Mouse (Mus musculus) right cerebral cortex, postnatal 36 days (tissue): ENCODE measurements at regions not wholly inside any gene's neighbourhood (a gene's known extent, or its start where the extent isn't known, plus 50 kb on each side); places are given as distances from the start of the nearest gene placed in this dataset.

Experiments used
- DNase-seq, 2 experiments: peaks; one replicate each; pipeline ENCODE4 v3.0.0; 2022; ENCODE audit warnings: low spot score in 2 of 2, mixed read lengths in 1 of 2

DNA sequence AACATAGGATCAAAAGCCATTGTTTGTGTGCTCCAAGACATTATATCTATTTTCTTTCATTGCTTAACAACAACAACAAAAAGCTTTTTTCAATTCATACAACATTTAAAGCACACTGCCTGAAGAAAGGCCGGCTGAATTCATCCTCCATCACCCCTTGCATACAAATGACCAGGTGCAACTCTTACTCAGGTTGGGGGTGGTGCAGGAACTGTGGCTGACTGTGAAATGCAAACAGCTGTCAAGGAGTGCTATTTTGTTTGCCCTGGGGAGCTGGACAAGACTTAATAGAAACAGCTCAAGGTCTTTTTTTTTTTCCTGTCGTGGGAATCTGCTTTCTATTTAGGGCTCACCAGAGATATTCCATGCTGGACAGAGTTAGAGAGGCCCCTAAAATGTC is 406.6 kb upstream of the Cldn34d start:
- DNase-seq: no peak

DNA sequence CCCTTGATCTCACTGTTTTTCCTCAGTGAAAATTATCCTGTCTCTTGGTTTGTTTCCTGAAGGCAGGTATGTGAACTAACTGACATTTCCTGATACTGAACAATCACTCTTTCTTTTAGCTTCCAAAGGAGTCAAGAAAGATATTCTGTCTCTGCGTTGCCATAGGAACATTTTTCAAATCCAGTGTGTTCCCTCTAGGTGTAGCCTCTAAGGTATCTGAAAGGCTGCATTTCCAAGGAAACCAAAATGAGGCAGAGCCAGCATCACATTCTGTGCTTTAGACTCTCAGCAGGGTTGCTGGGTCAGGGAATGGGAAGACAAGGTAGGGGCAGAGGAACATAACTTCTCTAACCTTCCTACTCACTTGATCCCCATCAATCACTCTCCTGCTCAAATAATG is 411.2 kb upstream of the Cldn34d start:
- DNase-seq: no peak

DNA sequence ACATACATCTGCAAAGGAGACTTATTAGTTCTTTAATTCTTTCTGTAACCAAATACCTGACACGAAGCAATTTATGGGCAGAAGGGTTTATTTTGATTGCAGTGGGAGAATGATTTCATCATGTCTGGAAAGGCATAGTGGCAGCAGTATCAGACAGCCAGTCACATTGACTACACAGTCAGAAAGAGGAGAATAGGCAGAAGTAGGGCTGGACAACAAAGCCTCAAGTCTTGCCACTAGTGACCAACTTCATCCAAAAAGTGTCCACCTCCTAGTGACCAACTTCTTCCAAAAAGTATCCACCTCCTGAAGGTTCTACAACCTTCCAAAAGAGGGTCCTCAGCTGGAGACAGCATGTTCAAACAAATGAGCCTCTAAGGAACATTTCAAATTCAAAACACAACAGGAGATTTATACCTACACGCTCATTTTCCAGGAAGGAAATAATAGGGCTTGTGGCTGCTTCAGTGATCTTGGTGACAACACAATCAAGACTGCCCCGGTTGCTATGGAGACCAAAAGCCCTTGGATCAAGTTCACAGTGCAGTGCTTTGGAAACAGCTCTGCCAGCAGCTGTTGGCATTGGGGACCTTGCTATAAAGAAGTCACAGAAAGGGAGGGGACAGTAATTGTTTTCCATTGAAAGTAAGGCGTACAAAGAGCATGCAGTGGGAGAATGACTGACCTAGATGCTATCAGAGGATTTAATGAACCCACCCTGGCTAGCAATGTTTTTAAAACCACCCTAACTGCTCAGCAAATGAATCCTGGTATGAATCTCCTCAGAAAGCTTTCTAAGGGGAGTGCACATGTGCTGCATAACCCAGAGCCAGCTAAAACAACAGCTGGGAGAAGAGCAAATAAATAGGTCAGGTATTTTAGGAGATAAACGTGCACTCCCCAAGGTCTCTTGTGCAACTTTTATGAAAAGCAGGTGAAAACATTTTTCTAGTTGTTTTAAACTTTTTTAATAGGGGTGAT is 448.0 kb upstream of the Cldn34d start:
- DNase-seq: peak in 1 of 2 experiments; percentile 7

DNA sequence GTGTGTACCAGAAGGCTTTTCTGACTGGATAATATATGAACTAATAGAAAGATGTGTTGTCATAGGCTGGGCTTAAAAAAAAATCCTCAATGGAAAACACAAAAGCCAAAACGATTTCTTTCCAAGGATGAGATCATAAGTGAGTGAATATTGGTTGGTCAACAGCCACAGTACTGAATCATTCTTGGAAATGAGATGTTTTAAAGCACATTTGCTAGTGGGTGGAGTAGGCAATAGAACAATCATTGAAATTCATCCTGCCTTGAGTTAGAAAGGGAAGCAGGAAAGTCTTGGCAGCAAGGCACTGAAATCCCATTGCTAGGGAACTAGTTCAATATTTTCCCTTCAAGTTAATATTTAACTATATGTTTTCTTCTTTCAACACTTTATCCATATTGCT is 449.3 kb upstream of the Cldn34d start:
- DNase-seq: no peak

DNA sequence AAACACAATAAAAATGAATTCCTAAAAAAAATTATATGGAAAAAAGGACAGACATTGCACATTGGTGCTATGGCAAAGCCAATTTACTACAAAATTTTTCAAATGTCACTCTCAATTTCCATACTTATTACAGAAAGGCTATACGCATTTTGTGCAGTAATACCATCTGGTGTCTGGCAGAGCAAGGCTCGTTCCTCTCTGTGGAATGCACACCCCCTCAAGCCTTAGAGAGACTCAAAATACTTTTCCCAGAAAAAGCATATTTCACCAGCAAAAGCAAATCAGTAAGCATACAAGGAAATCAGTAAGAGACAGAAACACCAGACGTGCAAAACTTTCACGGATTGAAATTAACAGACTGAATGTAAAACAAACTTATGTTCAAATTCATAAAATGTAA is 431.0 kb upstream of the Tbl1x start:
- peak in 1 of 2 experiments; percentile 16 for DNase-seq

DNA sequence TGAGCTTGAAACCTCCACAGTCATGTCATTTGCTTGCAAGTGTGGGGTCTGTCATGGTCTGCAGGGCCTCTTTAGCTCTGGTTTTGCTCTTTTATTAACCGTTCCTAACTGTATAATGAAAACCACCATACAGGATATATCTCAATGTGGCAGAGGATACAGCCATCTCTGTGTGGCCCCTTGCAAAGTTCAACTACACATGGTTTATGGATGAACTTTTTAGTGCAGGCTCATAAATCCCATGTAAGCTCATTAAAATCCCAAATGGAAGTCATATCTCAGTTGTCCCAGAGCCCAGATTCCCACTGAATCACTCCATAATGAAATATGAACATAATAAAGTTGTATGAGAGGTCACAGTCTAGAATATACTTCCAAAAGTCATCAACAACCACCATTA is 428.1 kb upstream of the Tbl1x start:
- no peak for DNase-seq

DNA sequence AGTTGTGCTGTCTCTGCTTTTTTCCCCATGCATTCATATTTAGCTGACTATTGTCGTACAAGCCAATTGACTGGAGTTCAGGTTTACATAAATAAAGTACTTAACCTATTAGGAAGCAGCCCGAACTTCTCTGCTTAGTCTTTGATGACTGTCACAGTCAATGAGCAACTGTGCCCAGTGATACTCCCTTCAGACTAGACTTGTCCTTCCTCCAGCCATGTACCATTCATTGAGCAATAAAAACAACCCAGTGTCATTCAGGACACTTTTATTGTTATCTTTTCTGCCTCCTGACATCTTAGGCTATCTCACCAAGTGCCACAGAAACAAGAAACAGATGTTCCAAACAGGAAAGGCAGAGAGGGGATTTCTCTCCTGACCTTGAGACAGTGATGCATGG is 389.1 kb upstream of the Tbl1x start:
- DNase-seq: no peak
